Mouse (Mus musculus): ENCODE results near the gene Duox2.
"Not testable (repeated sequence)": the region's sequence is repeated elsewhere in the genome, so short reads cannot be mapped to it uniquely, and the experiment has no call there.

Gene Duox2

DNA sequence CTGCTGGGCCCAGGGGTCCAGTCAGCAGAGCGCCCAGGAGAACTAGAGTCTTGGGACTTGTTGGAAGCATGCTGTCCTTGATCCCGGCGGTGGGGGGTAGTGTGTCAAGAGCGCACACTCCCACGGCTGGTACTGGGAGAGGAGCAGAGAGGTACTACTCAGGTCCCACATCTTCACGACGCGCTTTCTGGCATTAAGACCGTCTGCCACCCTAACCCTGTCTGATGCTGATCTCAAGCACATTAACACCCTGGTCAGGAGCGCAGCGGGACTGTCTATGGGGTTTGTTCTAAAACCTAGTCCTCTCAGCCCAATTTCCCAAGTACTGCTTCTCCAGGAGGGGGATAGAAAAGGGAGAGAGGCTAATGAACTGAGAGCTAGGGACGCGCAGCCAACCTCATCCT is at the start of gene Duox2:
TSS of gene Duox2 (minus strand) at position 354 of the 404 bp plus-strand sequence.
- no peak for DNase-seq (ENCODE audit: low spot score)

DNA sequence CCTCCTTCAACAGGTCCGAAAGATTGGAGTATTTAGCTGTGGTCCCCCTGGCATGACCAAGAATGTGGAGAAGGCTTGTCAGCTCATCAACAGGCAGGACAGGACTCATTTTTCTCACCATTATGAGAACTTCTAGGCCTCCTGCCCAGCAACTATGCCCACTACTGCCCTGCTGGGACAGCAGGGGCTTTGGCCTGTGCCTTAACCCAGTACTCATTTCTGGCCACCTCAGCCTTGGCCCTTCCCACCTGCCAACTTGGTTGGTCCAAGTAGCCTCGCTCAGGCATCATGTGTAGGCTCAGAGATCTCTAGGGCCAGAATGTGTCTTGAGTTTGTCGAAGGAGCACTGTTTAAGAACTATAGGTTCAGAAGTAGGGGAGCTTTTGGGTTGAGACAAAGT is 49.0 kb upstream of the Duox2 start:
- no peak for DNase-seq (ENCODE audit: low spot score)

DNA sequence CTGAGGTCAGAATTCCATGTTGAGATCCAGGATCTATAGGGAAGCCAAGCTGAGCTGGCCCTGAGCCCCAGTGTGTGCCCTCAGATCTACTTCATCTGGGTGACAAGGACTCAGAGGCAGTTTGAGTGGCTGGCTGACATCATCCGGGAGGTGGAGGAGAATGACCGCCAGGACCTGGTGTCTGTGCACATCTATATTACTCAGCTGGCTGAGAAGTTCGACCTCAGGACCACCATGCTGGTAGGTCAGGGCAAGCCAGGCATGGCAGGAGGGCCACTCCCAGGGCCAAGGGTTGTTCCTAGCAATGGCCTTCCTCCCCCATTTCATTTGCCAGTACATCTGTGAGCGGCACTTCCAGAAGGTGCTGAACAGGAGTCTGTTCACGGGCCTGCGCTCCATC is 47.9 kb upstream of the Duox2 start:
- DNase-seq (ENCODE audit: low spot score): not testable (repeated sequence)

DNA sequence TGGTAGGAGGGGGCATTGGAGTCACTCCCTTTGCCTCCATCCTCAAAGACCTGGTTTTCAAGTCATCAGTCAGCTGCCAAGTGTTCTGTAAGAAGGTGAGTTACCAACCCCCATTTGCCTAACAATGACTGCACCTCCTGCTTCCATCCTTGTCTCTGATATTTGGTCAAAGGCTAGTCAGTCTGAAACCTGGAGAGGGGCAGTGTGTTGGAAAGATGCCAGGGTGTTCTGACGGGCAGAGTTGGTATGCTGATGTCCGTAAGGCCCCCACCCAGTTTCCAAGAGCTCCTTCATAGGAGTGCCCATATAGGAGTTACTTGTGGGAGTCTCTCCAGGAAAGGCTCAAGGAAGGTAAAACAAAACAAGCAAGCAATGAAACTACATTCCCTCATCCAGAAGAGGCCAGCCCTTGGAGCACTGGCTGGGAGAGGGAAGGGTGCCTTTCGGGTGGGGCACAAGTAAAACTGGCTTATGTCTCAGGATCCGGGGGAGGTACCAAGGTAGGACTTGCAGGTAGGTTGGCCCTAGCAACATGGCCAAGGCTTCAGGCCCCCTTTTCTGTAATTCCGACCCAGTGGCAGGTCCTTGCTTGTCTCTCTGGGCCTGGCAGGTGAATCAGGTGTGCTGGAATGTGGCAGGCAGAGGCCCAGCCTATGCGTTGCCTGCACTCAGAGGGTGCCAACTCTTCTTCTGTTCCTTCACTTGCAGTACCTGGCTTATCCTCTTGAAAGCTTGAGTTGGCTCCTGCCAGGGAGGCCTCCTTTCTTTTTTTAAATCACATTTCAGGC is 47.1 kb upstream of the Duox2 start:
- no peak for DNase-seq (ENCODE audit: low spot score)

DNA sequence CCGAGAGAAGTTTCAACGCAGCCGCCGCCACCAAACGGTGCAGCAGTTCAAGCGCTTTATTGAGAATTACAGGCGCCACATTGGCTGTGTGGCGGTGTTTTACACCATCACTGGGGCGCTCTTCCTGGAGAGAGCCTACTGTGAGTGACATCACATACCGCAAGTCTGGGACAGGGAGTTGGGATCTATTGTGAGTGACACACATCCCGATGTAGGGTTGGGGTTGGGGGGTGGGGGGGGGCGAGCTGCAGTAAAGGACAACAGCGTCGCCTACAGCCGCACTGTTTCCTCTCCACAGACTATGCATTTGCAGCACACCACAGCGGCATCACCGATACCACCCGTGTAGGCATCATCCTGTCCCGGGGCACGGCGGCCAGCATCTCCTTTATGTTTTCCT is 39.0 kb upstream of the Duox2 start:
- DNase-seq (ENCODE audit: low spot score): no peak

DNA sequence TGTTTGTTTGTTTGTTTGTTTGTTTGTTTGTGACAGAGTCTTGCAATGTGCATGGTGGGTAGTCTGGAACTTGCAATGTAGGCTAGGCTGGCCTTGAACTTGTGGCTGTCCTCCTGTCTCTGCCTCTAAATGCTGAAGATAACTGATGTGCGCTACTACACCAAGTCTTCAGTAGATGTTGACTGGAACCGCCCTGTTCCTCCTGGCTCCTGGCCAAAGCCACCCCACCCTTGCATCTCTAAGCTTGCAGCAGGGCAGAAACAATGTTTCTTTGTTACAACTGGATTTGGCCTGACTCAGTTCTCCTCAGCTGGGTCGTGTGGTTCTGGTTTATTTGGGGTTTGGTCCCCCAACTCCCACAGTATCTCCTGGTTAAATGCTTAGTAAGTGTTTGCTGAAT is 35.9 kb upstream of the Duox2 start:
- no peak for DNase-seq (ENCODE audit: low spot score)

DNA sequence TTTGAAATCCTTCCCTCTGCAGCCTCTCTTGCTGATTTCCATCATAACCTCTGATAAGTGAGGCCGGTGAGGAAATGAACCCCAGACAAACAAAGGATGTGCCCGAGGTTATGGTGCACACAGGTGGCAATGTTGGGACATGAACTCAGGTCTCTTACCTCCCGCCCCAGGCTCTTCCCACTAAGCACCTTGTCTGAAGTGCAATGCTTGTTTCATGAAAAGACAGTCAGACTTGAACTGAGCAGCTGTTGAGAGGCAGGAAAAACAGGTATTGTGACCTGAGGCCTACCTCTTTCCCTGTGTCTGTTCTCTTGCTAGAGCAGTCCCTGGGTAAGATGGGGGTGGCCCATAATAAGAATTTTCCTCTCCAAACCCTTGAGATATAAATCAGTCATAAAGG is 34.0 kb upstream of the Duox2 start:
- no peak for DNase-seq (ENCODE audit: low spot score)

DNA sequence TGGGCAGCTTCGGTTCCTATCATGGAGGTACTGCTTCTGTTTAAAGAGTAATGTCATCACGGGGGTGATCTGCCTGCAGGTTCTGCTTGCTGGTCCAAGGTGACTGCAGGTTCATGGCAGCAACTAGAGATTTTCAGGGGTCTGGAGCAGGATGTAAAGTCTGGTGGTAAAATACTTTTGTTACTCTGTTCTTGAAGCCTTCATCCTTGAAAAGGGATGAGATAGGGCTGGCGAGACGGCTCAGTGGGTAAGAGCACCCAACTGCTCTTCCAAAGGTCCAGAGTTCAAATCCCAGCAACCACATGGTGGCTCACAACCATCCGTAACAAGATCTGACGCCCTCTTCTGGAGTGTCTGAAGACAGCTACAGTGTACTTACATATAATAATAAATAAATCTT is 32.1 kb upstream of the Duox2 start:
- not testable (repeated sequence) for DNase-seq (ENCODE audit: low spot score)

DNA sequence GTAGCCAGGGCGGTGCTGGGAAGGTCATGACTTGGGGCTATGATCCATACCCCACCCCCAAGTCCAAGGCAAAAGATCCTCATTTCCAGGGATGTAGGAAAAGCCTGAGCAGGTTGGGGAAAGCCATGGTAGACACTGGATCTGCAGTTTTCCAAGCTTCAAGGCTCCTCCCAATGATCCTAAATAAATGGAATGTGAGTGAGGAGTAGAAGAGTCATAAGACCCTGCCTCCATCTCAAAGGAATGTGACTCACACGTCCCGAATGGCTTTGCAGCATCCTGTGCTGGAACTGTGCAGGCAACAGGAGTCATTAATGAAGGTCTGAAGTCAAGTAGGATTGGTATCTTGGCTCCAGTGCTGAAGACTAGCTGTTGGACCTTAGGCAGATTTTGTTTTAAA is 29.7 kb upstream of the Duox2 start:
- DNase-seq (ENCODE audit: low spot score): no peak

DNA sequence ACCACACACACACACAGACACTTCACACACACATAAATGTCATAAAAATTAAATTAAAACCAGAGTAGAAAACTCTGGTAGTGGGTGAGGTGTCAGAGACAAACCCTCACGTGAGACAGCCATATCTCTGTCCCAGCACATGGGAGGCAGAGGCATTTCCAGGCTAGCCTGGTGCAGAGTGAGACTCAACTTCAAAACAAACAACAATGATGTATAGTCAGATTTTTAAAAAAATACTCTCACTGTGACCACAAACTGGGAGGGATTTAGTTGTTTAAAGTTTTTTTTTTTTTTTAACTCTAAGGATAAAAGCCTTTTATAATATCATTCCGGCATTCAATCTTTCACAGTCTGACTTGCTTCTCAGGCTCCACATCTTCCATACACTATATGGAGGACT is 27.1 kb upstream of the Duox2 start:
- DNase-seq (ENCODE audit: low spot score): no peak

DNA sequence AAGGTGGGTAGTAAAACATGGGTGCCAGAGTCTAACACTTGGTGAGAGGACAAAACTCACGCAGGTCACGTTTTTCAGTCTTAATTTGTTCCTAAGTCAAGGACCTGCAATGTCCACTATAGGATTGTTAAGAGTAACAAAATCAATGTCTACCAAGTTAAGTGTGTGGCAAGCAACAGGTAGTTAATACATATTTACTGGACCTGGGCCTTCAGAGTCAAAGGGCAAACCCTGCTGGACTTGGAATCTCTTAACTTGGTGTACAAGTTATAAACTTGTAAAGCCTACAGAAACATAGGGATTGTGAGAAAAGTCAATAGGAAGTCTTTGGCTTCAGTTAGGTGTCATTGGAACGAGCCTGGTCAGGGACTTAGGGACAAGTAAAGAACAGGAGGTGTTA is 26.3 kb upstream of the Duox2 start:
- DNase-seq (ENCODE audit: low spot score): no peak

DNA sequence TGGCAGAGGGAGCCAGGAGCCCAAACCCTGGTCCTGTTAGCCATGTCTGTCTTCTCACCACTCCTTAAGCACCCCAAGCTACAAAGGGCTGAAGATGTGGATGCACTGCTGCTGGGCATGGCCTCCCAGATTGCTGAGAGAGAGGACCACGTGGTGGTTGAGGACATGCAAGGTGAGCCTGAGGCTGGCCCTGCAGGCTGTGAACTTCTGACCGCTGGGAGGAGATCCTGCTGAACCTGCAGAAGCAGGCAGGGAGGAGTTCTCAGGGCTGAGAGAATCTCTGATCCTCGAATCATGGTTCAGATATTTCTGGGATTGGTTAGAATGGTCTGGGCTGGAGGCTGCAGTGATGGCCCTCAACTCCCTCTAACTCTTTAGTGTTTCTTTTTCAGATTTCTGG is 25.7 kb upstream of the Duox2 start:
- DNase-seq (ENCODE audit: low spot score): no peak

DNA sequence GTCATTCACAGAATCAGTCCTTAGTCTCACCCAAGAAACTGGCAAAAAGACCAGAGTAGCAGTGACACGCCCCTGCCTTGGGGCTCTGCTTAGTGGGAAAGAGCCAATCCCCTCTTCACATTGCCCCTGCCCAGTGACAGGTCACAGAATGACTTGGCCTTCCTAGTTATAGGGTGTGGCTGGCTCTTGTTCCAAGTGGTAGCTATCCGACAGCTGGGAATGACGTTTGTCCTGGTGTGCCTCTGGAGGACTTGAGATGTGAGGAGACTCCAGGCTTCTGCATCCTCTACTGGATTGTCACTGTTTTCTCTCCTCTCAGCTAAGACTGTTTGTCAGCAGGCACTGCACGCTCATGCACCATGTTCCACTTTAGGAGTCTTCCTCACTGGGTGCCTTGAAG is 19.1 kb upstream of the Duox2 start:
- DNase-seq (ENCODE audit: low spot score): no peak

DNA sequence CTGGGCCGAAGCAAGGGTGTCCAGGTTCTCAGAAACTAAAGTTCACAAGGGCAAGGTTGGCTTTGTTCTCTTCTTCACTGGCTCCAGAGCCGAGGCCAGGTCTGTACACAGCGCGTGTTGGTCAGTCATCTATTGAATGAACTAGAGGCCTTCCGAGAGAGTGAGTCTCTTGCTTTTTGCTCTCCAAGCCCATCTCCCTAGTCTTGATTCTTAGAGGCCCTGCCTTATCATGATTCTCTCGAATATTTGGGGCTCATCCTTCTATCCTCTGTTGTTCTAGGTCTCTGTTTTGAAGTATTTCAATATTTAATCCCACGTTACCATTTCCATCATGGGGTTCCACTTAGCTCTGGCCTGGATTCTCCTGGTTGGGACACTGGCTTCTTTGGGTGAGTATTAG is 17.1 kb upstream of the Duox2 start, which contains the start of gene Duox1:
TSS of gene Duox1 (plus strand) at position 301 of the 400 bp plus-strand sequence.
- no peak for DNase-seq (ENCODE audit: low spot score)

DNA sequence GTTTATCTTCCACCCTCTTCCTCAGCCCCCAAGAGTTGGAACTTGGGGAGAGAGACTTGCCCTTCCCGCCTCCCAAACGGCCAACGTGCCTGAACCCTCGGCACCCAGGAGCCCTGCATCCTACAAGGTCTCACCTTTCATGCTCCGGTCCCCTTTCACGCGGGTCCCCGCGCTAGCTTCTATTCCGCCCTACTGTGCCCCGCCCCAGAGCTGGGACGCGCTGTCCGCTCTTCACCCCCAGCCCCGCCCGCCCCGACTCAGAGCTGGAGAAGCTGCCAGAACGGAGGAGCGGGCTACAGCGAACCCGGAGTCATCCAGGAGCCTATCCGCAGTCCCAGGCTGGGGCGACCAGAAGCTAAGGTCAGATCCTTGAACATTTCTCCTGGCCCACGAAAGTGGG is 15.3 kb upstream of the Duox2 start, which contains the start of gene Duoxa1:
TSS of gene Duoxa1 (minus strand) at position 195 of the 400 bp plus-strand sequence.
- DNase-seq (ENCODE audit: low spot score): no peak

DNA sequence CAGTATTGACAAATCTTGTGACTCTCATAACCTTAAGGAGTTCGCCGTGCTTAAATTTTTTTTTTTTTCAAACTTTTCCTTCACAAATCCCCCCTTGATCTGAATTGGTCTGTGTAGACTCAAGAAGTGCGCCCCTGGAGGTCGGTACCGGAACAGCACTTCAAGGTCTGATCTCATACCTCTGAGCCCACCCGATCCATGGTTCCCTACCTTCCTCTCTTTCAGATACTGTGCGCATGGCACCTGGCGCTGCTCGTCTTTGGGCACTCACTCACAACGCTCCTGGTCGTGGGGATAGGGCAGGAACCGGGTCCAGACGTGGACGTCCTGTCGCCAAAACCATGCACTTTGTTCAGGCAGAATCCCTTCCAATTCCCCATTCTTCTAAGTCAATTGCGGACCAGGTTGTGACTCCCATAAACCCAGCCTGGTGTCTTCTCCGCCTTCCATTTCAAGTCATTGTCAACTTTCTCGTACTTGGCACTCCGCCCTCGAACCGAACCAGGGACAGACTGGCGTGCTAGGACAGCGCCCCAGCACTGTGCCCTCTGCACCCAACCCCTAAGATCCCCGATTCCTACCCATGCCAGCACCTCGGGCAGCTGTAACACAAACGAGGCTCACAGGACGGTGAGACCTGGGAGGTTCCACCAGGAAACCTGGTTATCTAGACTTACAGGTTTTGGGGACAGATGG is 14.6 kb upstream of the Duox2 start:
- no peak for DNase-seq (ENCODE audit: low spot score)

DNA sequence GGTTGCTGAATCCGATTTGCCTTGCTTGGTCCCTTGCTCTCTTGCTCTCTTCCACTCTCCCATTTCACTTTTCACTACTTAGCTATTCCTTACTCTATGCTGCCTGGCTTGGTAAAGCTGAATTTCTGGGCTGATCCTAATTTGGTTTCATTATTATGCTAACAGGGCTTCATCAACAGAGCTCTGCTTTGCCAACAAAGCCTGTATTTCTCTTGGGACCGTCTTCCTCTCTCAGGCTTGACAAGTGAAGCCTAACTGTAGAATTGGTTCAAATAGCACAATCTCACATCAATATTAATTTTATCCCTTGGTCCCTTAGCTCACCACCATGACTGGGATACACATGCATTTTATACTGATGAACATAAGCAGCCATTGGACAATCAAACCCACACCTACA is 13.3 kb upstream of the Duox2 start:
- no peak for DNase-seq (ENCODE audit: low spot score)

DNA sequence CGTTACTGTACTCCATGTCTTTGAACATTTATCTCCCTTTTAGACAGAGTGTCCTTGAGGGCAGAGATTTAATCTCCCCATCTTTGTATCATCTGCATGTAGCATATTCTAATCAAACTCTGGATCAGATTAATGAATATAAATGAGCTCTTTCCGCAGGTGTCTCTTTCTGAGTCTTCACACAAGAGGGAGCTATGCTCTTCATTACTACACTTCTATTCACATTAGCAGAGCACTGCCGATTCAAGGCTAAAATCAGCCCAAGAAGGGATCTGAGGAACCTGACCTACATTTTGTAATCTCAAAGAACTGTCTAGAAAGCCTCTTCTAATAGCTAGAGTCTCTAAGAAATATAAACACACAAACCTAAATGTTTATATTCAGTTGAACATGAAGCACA is 11.4 kb upstream of the Duox2 start:
- peak; percentile 34 for DNase-seq (ENCODE audit: low spot score)

DNA sequence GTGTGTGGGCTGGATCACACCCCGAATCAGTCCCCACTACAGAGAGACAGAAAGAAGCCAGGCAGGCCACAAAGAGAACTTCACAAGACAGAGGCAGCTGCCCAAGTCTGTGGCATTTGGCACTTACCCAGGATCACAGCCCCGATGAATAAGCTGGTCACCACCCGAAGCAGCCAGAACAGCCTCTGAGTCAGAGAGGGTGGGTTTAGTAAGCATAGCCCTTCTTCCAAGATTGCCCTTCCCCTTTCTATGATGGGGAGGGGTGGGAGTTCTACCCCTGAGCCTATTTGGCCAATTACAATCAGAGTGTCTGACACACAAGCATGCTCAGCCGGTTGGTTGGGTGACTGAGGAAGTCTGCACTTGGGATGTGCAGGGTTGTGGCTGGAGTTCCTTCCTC is 7.9 kb upstream of the Duox2 start:
- peak; percentile 62 for DNase-seq (ENCODE audit: low spot score)

DNA sequence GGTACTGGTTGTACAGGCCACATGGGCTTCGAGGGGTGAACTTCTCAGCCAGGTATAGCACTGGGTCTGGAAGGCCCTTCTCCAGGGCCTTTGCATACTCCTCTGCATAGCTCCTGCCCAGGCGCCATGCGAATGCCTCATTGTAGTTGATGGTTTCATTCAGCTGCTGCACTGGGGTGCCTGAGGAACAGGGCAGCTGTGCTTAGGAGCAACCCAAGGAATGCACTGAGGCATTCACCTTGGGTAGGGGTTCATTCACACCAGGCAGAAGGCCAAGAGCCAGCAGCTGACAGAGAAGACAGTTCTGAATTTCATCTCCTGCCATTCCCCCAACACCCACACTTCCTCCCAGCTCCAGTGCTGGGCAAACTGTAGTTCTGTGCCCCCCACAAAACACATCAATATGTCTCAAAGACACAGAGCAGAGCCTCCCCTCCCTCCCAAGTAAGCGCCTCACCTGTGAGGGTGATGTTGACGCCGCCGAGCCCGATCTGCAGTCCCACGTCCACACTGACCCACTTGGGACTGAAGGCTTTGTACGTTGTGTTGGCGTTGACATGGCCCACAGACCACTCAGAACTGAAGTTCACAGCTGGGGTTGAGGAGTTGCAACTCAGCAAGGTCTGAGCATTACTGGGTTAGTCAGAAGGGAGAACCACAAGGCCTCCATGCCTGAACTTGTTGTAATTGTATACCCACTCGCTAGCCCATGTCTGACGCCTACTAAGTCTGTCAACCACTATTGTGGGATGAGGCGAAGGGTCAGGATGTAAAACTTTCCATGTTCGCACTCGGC is 7.0 kb upstream of the Duox2 start:
- DNase-seq (ENCODE audit: low spot score): no peak

DNA sequence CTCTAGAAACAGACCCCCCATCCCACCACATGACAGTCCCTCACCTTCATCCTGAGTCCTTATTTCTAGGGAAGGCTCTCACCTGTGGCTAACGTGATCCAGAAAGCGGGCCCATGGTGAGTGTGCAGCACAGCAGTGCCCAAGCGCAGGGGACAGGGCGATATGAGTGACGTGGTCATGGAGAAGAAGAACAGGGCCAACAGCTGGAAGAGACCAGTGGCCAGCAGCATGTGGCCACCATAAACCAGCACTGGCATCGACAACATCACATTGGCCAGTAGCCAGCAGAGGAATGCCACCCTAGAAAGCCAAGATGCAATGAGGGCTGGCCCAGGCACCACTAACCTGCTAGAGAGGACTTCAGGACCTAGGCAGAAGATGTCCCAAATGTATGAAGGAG is 6.3 kb upstream of the Duox2 start:
- DNase-seq (ENCODE audit: low spot score): no peak

DNA sequence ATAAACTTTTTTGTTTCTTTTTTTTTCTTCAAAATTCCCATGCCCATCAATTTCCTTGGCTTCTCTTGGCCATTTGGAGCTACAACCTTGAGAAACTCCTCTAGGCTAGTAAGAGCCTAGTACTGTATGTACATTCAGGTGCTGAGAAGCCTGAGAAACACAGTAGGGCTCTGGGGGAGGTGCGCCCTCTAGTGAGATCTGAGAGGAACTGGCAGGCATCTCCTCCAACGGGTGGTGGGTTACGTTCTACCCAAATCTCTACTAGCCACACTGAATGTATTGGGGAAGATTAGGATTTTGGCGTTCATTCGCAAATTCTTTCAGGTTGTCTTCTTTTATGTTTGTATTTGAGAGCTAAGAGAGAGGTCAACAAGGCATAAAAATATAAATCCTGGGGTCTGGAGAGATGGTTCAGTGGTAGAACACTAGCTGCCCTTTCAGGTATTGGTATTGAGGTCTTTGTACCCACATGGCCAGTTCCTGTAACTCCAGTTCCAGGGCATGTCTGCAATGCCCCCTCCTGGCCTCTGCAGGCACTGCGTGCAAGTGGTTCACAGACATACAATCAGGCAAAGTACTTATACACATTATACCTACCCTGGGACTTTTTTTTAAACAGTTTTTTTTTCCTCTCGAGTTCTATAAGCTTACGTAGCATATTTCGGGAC is 4.5 kb upstream of the Duox2 start:
- peak; percentile 66 for DNase-seq (ENCODE audit: low spot score)

Data from adipocyte (in vitro differentiated cells).